Mouse (Mus musculus) ES-Bruce4 (cell line): ENCODE results near the gene Dydc2.

ENCODE experiments used
- CTCF ChIP-seq: IDR thresholded peaks from one replicate; pipeline ENCODE4 v1.8.1; 2011; ENCODE audit warnings: low read depth, low read length
- EP300 ChIP-seq: IDR thresholded peaks from 2 replicates; pipeline ENCODE4 v1.6.1; 2011; ENCODE audit warnings: low read depth, low read length; ENCODE audit not compliant: insufficient read depth

GRCm38 (mm10) chr14:41065168-41065567, 3.8 kb downstream of the Dydc2 start:
- TF ChIP-seq CTCF: no peak
- TF ChIP-seq EP300: no peak
